Mouse (Mus musculus) liver, embryonic 13.5 days (tissue): ENCODE data around the gene Errfi1. TPM values are rescaled to one million over a fixed set of nuclear protein-coding genes. Genes with fewer than 3 reads are reported as not detected.
"Not testable (repeated sequence)": the region's sequence is repeated elsewhere in the genome, so short reads cannot be mapped to it uniquely, and the experiment has no call there.

Experiments
- ATAC-seq: fragments of 200-750 bp; cut with Nextera tagmentation; 2 replicates; pipeline ENCODE4 v1.8.0; 2017; ENCODE audit warnings: low read depth, mild to moderate bottlenecking, moderate number of reproducible peaks, moderate library complexity
- DNase-seq: peaks from one replicate; pipeline ENCODE4 v3.0.0; 2022
- H3K27ac ChIP-seq: fragments of 300-500 bp; sonication (generic); 2 replicates; pipeline ENCODE4 v1.5.1; 2015; ENCODE audit warnings: moderate library complexity, mild to moderate bottlenecking, inconsistent platforms
- H3K27me3 ChIP-seq: fragments of 300-500 bp; sonication (generic); 2 replicates; pipeline ENCODE4 v1.6.1; 2015; ENCODE audit warnings: mild to moderate bottlenecking, inconsistent platforms
- H3K36me3 ChIP-seq: fragments of 300-500 bp; sonication (generic); 2 replicates; pipeline ENCODE4 v1.6.1; 2015; ENCODE audit warnings: mild to moderate bottlenecking, inconsistent platforms
- H3K4me1 ChIP-seq: fragments of 300-500 bp; sonication (generic); replicated peaks from 2 replicates; pipeline ENCODE4 v1.6.1; 2015; ENCODE audit warnings: inconsistent platforms
- H3K4me2 ChIP-seq: fragments of 300-500 bp; sonication (generic); 2 replicates; pipeline ENCODE4 v1.6.1; 2015; ENCODE audit warnings: inconsistent platforms, mild to moderate bottlenecking, moderate library complexity
- H3K4me3 ChIP-seq: fragments of 300-500 bp; sonication (generic); replicated peaks from 2 replicates; pipeline ENCODE4 v1.5.1; 2015; ENCODE audit warnings: mild to moderate bottlenecking, inconsistent platforms
- H3K9ac ChIP-seq: fragments of 300-500 bp; sonication (generic); 2 replicates; pipeline ENCODE4 v1.6.1; 2015; ENCODE audit warnings: mild to moderate bottlenecking, inconsistent platforms
- H3K9me3 ChIP-seq: fragments of 300-500 bp; sonication (generic); replicated peaks from 2 replicates; pipeline ENCODE4 v1.6.1; 2016; ENCODE audit warnings: inconsistent platforms
- WGBS: fragments of 180-500 bp; shearing (Covaris S2); methylation state at CpG from one replicate; pipeline ENCODE4 v1.1.7; 2015; ENCODE audit not compliant: insufficient replicate concordance; 5-methylcytosine and 5-hydroxymethylcytosine counted together
- polyA plus RNA-seq: library from polyadenylated mRNA; unstranded; fragments of >200 nt; fragmentation: Nextera tagmentation; extraction: Ambion mirVana; gene quantifications from 2 replicates; pipeline ENCODE4 v1.2.1, GENCODE M21; 2015

The Errfi1 gene
- polyA plus RNA-seq, 1 experiment from 2014 or later = 12.8 TPM

GRCm38 (mm10) chr4:150868161-150868560 lies 14.4 kb downstream of the Errfi1 start:
- Histone ChIP-seq H3K9me3 (no peaks in the 10 kb centered on the region), H3K4me2 (no peak overlapping the region), H3K27ac (no peak overlapping the region), H3K9ac (no peak overlapping the region), H3K4me1 (peaks cover 24% of the 10 kb centered on the region), H3K36me3 (peaks cover 17% of the 10 kb centered on the region), H3K27me3 (no peaks in the 10 kb centered on the region), H3K4me3 (no peak overlapping the region)
- WGBS = 62% methylated on average over 6 of the region's 6 CpGs
- ATAC-seq = no peak
- no peak for DNase-seq

- H3K4me2 ChIP-seq = no peak overlapping the region
- 74% methylated on average over 2 of the region's 2 CpGs for WGBS
- peaks cover 21% of the 10 kb centered on the region for H3K4me1 ChIP-seq
- ATAC-seq (no peak), DNase-seq (no peak)
- no peak overlapping the region for H3K9ac ChIP-seq
- H3K4me3 ChIP-seq = no peak overlapping the region
- peaks cover 17% of the 10 kb centered on the region for H3K36me3 ChIP-seq
- H3K27ac ChIP-seq = no peak overlapping the region
- H3K9me3 ChIP-seq = no peaks in the 10 kb centered on the region
- no peaks in the 10 kb centered on the region for H3K27me3 ChIP-seq
These were observed 15.1 kb downstream of the Errfi1 start for GRCm38 (mm10) chr4:150868859-150869258.

DNA sequence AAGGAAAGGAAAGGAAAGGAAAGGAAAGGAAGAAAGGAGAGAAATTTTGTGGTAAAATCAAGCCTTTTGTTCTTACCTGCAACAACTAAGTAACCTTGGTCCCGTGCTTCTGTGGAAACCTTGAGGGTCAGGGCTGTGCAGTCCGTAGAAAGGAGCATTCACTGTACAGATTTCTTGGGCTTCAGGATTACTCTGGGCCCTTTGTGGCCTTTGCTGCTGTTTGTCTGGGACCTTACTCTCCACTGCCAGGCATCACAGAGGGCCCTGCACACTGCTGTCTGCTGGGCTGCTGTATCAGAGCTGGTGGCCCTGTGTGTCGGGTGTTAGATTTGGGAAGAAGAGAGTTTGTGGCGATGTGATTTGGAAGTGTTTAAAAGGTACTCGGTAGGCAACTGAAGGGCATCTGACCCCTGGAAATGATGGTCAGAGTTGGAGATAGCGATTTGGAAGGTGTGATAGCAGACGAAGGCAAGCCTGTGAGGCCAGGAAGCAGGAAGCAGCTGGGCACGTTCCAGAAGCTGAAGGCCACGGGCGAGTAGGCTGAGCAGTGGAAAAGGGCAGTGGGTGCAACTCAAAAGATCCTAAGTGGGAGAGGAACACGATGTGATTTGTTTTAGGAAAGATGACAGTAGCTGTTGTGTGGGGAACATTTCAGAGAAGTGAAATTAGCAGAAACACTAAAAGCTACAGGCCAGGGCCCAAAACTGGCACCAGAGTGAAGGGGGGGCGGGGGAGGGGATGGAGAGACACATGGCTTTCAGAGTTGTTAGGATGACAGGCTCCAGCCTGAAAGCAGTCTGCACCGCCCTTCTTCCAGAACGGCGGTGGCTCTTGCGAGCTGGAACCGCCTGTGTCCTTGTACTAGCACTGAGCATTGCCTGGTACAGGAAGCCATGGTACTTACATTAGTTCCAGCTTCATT lies 15.8 kb downstream of the Errfi1 start:
- no peaks in the 10 kb centered on the region for H3K27me3 ChIP-seq
- H3K4me1 ChIP-seq = peaks cover 21% of the 10 kb centered on the region
- ATAC-seq (no peak), DNase-seq (no peak)
- WGBS = 45% methylated on average over 17 of the region's 17 CpGs
- H3K9ac ChIP-seq = 0 out of 2 replicates have a peak overlapping the region, but pooled peaks have one; percentile 2
- H3K27ac ChIP-seq = no peak overlapping the region
- no peak overlapping the region for H3K4me2 ChIP-seq
- no peaks in the 10 kb centered on the region for H3K9me3 ChIP-seq
- H3K36me3 ChIP-seq = peaks cover 17% of the 10 kb centered on the region
- H3K4me3 ChIP-seq = no peak overlapping the region

DNA sequence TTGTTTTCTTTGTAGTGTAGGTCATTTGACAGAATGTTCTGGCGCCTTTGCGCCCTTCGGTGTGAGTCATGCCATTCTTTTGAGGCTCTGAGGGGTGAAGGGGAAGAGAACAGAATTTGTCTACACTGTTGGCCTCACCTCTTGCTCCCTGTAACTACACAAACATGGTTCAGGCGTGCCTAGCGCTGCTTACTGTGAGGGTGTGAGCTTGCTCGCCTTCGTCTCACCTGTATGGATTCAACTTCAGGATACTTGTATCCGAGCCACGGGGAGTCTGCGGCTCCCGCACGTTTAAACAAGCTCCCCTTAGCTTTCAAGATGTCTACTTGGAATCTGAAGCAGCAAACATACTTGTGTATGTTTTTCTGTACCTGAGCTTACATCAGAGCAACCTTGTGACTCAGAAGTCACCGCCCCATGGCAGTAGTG lies 17.3 kb downstream of the Errfi1 start:
- H3K27me3 ChIP-seq = no peaks in the 10 kb centered on the region
- H3K36me3 ChIP-seq = peaks cover 16% of the 10 kb centered on the region
- DNase-seq (no peak), ATAC-seq (no peak)
- WGBS = 71% methylated on average over 13 of the region's 13 CpGs
- no peak overlapping the region for H3K4me2 ChIP-seq
- H3K9me3 ChIP-seq = no peaks in the 10 kb centered on the region
- H3K4me1 ChIP-seq = peaks cover 30% of the 10 kb centered on the region
- no peak overlapping the region for H3K9ac ChIP-seq
- no peak overlapping the region for H3K27ac ChIP-seq
- H3K4me3 ChIP-seq = no peak overlapping the region

DNA sequence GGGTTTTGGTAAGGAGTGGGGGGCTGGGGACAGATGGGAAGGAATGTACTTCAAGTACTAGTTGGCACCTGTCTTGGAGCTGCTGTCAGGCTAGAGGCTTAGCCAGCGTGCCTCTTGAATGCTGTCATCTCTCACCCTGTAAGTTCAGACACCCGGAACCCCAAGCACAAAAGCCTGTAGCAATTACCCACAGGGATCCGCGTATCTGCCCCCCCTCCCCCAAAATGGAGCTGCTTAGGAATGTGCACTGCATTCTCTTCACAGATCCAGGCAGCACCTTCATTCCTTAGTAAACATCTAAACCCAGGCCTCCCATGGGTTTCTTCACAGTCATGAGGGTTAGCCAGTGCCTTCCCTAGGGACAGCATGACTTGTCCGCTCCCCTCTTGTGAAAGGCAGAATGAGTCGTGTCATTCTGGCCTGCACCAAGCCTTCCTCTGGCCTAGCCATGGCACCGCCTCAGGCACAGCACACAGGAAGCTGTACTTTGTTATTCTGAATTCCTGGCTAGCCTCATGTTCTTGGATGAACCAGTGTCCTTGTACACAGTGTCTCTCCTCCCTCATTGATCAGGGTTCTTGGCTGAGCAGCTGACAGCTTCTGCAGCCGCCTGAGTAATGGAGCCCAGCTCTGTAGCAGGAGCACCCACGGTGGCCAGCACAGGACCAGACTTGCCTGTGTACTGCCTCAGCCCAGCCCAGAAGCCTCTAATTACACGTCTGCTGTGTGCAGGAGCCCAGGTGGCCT lies 17.8 kb downstream of the Errfi1 start:
- no peak for DNase-seq
- H3K9me3 ChIP-seq = no peaks in the 10 kb centered on the region
- H3K27me3 ChIP-seq = no peaks in the 10 kb centered on the region
- H3K4me1 ChIP-seq = peaks cover 30% of the 10 kb centered on the region
- 51% methylated on average over 10 of the region's 10 CpGs for WGBS
- H3K4me2 ChIP-seq = no peak overlapping the region
- H3K9ac ChIP-seq = 0 out of 2 replicates have a peak overlapping the region, but pooled peaks have one; percentile 24
- no peak overlapping the region for H3K4me3 ChIP-seq
- peak; percentile 43 for ATAC-seq
- peak overlapping the region; percentile 30; the same call in 1 of the 2 replicates for H3K27ac ChIP-seq
- H3K36me3 ChIP-seq = peaks cover 10% of the 10 kb centered on the region

GRCm38 (mm10) chr4:150872139-150872651 lies 18.5 kb downstream of the Errfi1 start:
- Histone ChIP-seq H3K9me3 (no peaks in the 10 kb centered on the region), H3K4me1 (peaks cover 30% of the 10 kb centered on the region), H3K36me3 (peaks cover 3% of the 10 kb centered on the region), H3K4me3 (no peak overlapping the region), H3K9ac (0 out of 2 replicates have a peak overlapping the region, but pooled peaks have one; percentile 24), H3K27ac (peak overlapping the region; percentile 21; the same call in 1 of the 2 replicates), H3K27me3 (no peaks in the 10 kb centered on the region), H3K4me2 (no peak overlapping the region)
- 56% methylated on average over 9 of the region's 9 CpGs for WGBS
- ATAC-seq (peak; percentile 61), DNase-seq (no peak)

DNA sequence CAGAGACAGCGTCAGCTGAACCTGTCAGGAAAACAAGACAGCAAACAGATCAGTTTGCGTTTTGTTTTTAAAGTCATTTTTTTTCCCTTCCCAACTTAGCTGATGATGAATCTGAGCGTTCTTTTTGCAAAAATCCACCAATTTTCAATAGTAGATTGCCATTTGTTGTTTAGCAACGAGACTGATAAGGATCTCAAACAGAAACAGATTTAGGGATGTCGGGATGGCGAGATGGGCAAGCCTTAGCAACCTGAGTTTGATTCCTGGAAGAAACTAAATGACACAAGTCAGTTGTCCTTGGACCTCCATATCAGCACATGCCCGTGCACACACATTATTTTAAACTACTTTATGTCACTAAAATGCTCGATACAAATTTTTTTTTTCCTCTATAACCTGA lies 19.0 kb downstream of the Errfi1 start:
- DNase-seq = no peak
- Histone ChIP-seq H3K4me3 (no peak overlapping the region), H3K4me2 (no peak overlapping the region), H3K9me3 (no peaks in the 10 kb centered on the region), H3K27me3 (no peaks in the 10 kb centered on the region), H3K4me1 (peaks cover 30% of the 10 kb centered on the region), H3K9ac (no peak overlapping the region), H3K27ac (no peak overlapping the region), H3K36me3 (no peaks in the 10 kb centered on the region)
- ATAC-seq = no peak
- 57% methylated on average over 8 of the region's 8 CpGs for WGBS

GRCm38 (mm10) chr4:150874416-150874815 lies 20.7 kb downstream of the Errfi1 start:
- ATAC-seq = not testable (repeated sequence)
- 26% methylated on average over 4 of the region's 4 CpGs for WGBS

DNA sequence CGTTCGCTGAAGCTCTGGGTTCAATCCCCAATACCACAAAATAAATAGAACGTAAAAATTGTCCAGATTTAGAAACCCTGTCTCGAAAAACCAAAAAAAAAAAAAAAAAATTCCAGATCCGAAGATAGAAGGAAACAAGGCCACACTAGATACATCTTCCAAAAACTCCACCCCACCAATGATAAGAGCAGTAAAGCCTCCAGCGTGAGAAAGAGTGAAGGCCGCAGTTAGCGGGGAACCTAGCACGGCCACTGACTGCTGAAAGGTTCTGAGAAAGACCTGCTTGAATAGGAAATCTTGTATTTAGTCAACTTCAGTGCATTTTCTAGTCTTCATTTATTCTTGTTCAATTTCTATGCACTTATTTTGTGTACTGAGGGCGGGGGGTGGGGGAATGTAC lies 21.7 kb downstream of the Errfi1 start:
- Histone ChIP-seq H3K27ac (no peak overlapping the region), H3K4me1 (peaks cover 25% of the 10 kb centered on the region), H3K27me3 (no peaks in the 10 kb centered on the region), H3K9me3 (peaks cover 20% of the 10 kb centered on the region), H3K4me2 (no peak overlapping the region), H3K9ac (no peak overlapping the region), H3K36me3 (no peaks in the 10 kb centered on the region), H3K4me3 (no peak overlapping the region)
- ATAC-seq (no peak), DNase-seq (no peak)
- 57% methylated on average over 10 of the region's 10 CpGs for WGBS

More at GRCm38 (mm10) chr4:150874416-150874815, 20.7 kb downstream of the Errfi1 start:
- H3K36me3 ChIP-seq, DNase-seq, H3K27me3 ChIP-seq, H3K4me2 ChIP-seq, H3K27ac ChIP-seq, H3K4me3 ChIP-seq, H3K9ac ChIP-seq: not testable (repeated sequence)
- Histone ChIP-seq H3K9me3 (peaks cover 11% of the 10 kb centered on the region), H3K4me1 (peaks cover 30% of the 10 kb centered on the region)

GRCm38 (mm10) chr4:150879631-150880030 lies 25.9 kb downstream of the Errfi1 start:
- Histone ChIP-seq H3K27me3 (no peaks in the 10 kb centered on the region), H3K27ac (no peak overlapping the region), H3K4me3 (no peak overlapping the region), H3K9me3 (peaks cover 20% of the 10 kb centered on the region), H3K4me2 (no peak overlapping the region), H3K36me3 (no peaks in the 10 kb centered on the region), H3K9ac (no peak overlapping the region), H3K4me1 (peaks cover 9% of the 10 kb centered on the region; the same call in 1 of the 2 replicates)
- DNase-seq = no peak
- 86% methylated on average over 22 of the region's 22 CpGs for WGBS
- ATAC-seq = no peak

DNA sequence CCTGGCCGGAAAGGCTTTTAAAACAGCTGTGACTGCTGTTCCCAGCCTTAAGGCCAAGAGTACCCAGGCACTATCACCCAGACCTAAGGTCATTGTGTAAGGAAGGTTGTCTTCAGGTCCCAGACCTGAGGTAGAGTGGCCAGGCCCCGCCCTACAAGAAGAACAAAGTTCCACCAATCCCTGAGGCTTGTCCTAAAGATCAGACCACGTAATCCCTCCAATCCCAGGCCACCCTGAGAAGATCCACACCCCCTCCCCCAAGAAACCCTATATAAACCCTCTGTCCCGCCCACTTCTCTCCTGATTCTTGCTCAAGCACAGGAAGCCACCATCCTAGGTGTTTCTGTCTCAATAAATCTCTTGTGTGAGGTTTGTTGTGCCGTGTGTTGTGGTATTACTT lies 26.6 kb downstream of the Errfi1 start:
- no peaks in the 10 kb centered on the region for H3K27me3 ChIP-seq
- DNase-seq (no peak), ATAC-seq (no peak)
- 64% methylated on average over 5 of the region's 5 CpGs for WGBS
- H3K4me2 ChIP-seq = no peak overlapping the region
- H3K9me3 ChIP-seq = peaks cover 20% of the 10 kb centered on the region
- peaks cover 3% of the 10 kb centered on the region; the same call in 1 of the 2 replicates for H3K4me1 ChIP-seq
- no peaks in the 10 kb centered on the region for H3K36me3 ChIP-seq
- no peak overlapping the region for H3K4me3 ChIP-seq
- H3K9ac ChIP-seq = no peak overlapping the region
- no peak overlapping the region for H3K27ac ChIP-seq
